Mouse (Mus musculus) kidney, embryonic 16.5 days (tissue): Measurements from ENCODE around the gene Mapk8. TPM values are rescaled to one million over a fixed set of nuclear protein-coding genes. Genes with fewer than 3 reads are reported as not detected.

Source experiments
- ATAC-seq: fragments of 200-750 bp; cut with Nextera tagmentation; 2 replicates; pipeline ENCODE4 v1.8.0; 2017; ENCODE audit warnings: moderate TSS enrichment; ENCODE audit not compliant: low FRiP score, low TSS enrichment
- H3K27ac ChIP-seq: fragments of 300-500 bp; sonication (generic); 2 replicates; pipeline ENCODE4 v1.5.1; 2014; ENCODE audit warnings: low read length
- H3K27me3 ChIP-seq: fragments of 300-500 bp; sonication (generic); 2 replicates; pipeline ENCODE4 v1.6.1; 2014; ENCODE audit warnings: low read length, control low read depth, mixed read lengths; ENCODE audit not compliant: insufficient read depth
- H3K36me3 ChIP-seq: fragments of 300-500 bp; sonication (generic); 2 replicates; pipeline ENCODE4 v1.6.1; 2014; ENCODE audit warnings: low read length, control low read depth, mixed read lengths; ENCODE audit not compliant: insufficient read depth
- H3K4me1 ChIP-seq: fragments of 300-500 bp; sonication (generic); 2 replicates; pipeline ENCODE4 v1.6.1; 2014; ENCODE audit warnings: low read length, control low read depth, mixed read lengths; ENCODE audit not compliant: insufficient read depth
- H3K4me2 ChIP-seq: fragments of 300-500 bp; sonication (generic); replicated peaks from 2 replicates; pipeline ENCODE4 v1.6.1; 2014; ENCODE audit warnings: low read depth, low read length
- H3K4me3 ChIP-seq: fragments of 300-500 bp; sonication (generic); 2 replicates; pipeline ENCODE4 v1.5.1; 2014; ENCODE audit warnings: mild to moderate bottlenecking, low read length
- H3K9ac ChIP-seq: fragments of 300-500 bp; sonication (generic); replicated peaks from 2 replicates; pipeline ENCODE4 v1.6.1; 2014; ENCODE audit warnings: low read length
- H3K9me3 ChIP-seq: fragments of 300-500 bp; sonication (generic); 2 replicates; pipeline ENCODE4 v1.6.1; 2016; ENCODE audit warnings: low read length, control low read depth
- WGBS: fragments of 180-500 bp; shearing (Covaris S2); extraction: QIAGEN DNeasy Blood & Tissue Kit; methylation state at CpG from one replicate; pipeline ENCODE4 v1.1.7; 2014; 5-methylcytosine and 5-hydroxymethylcytosine counted together
- polyA plus RNA-seq: library from polyadenylated mRNA; unstranded; fragments of >200 nt; fragmentation: Nextera tagmentation; extraction: Ambion mirVana; gene quantifications from 2 replicates; pipeline ENCODE4 v1.2.1, GENCODE M21; 2015

The Mapk8 gene
- polyA plus RNA-seq, 1 experiment from 2014 or later: 15.2 TPM

GRCm38 (mm10) chr14:33370056-33370455 lies 76.9 kb downstream of the Mapk8 start:
- no peak overlapping the region for H3K27ac ChIP-seq
- H3K4me2 ChIP-seq: peak overlapping the region; percentile 42
- H3K4me3 ChIP-seq: peak overlapping the region; percentile 15
- peaks cover 5% of the 10 kb centered on the region; the same call in 1 of the 2 replicates for H3K4me1 ChIP-seq
- H3K36me3 ChIP-seq: no peaks in the 10 kb centered on the region
- no peaks in the 10 kb centered on the region for H3K27me3 ChIP-seq
- H3K9ac ChIP-seq: 0 out of 2 replicates have a peak overlapping the region, but pooled peaks have one; percentile 36
- no peaks in the 10 kb centered on the region for H3K9me3 ChIP-seq
- ATAC-seq: peak; percentile 74
- WGBS: 8% methylated on average over 7 of the region's 7 CpGs

- 79% methylated on average over 12 of the region's 12 CpGs for WGBS
- Histone ChIP-seq H3K9ac (no peak overlapping the region), H3K9me3 (no peaks in the 10 kb centered on the region), H3K27ac (no peak overlapping the region), H3K4me1 (peaks cover 5% of the 10 kb centered on the region; the same call in 1 of the 2 replicates), H3K36me3 (no peaks in the 10 kb centered on the region), H3K4me2 (no peak overlapping the region), H3K4me3 (no peak overlapping the region), H3K27me3 (no peaks in the 10 kb centered on the region)
- no peak for ATAC-seq
Measured at GRCm38 (mm10) chr14:33369375-33369774, 77.6 kb downstream of the Mapk8 start.

- Histone ChIP-seq H3K27me3 (no peaks in the 10 kb centered on the region), H3K36me3 (no peaks in the 10 kb centered on the region), H3K9ac (no peak overlapping the region), H3K27ac (no peak overlapping the region), H3K4me1 (peaks cover 11% of the 10 kb centered on the region), H3K4me2 (no peak overlapping the region), H3K9me3 (no peaks in the 10 kb centered on the region), H3K4me3 (no peak overlapping the region)
- 57% methylated on average over 30 of the region's 30 CpGs for WGBS
- ATAC-seq: 0 out of 2 replicates have a peak, but pooled peaks have one; percentile 13
Measured at GRCm38 (mm10) chr14:33366891-33367777, 79.8 kb downstream of the Mapk8 start.

- ATAC-seq: no peak
- H3K9me3 ChIP-seq: no peaks in the 10 kb centered on the region
- no peak overlapping the region for H3K9ac ChIP-seq
- H3K4me3 ChIP-seq: no peak overlapping the region
- no peaks in the 10 kb centered on the region for H3K27me3 ChIP-seq
- H3K27ac ChIP-seq: no peak overlapping the region
- no peak overlapping the region for H3K4me2 ChIP-seq
- 93% methylated on average over 2 of the region's 2 CpGs for WGBS
- peaks cover 9% of the 10 kb centered on the region for H3K4me1 ChIP-seq
- no peaks in the 10 kb centered on the region for H3K36me3 ChIP-seq
Measured at GRCm38 (mm10) chr14:33364061-33364460, 82.9 kb downstream of the Mapk8 start.

- Histone ChIP-seq H3K4me2 (no peak overlapping the region), H3K9ac (no peak overlapping the region), H3K27me3 (no peaks in the 10 kb centered on the region), H3K36me3 (no peaks in the 10 kb centered on the region), H3K4me3 (no peak overlapping the region), H3K9me3 (no peaks in the 10 kb centered on the region), H3K4me1 (peaks cover 9% of the 10 kb centered on the region), H3K27ac (no peak overlapping the region)
- 79% methylated on average over 5 of the region's 5 CpGs for WGBS
- no peak for ATAC-seq
Measured at GRCm38 (mm10) chr14:33363611-33364010, 83.3 kb downstream of the Mapk8 start.

GRCm38 (mm10) chr14:33362807-33363206 lies 84.2 kb downstream of the Mapk8 start:
- ATAC-seq: no peak
- H3K9me3 ChIP-seq: no peaks in the 10 kb centered on the region
- 9% methylated on average over 10 of the region's 10 CpGs for WGBS
- H3K36me3 ChIP-seq: no peaks in the 10 kb centered on the region
- no peak overlapping the region for H3K27ac ChIP-seq
- no peak overlapping the region for H3K4me3 ChIP-seq
- peaks cover 9% of the 10 kb centered on the region for H3K4me1 ChIP-seq
- H3K4me2 ChIP-seq: no peak overlapping the region
- H3K27me3 ChIP-seq: no peaks in the 10 kb centered on the region
- no peak overlapping the region for H3K9ac ChIP-seq

GRCm38 (mm10) chr14:33362122-33362521 lies 84.8 kb downstream of the Mapk8 start:
- H3K36me3 ChIP-seq: no peaks in the 10 kb centered on the region
- WGBS: 60% methylated on average over 14 of the region's 14 CpGs
- ATAC-seq: peak; percentile 8; the same call in 1 of the 2 replicates
- H3K4me1 ChIP-seq: peaks cover 14% of the 10 kb centered on the region
- H3K9me3 ChIP-seq: no peaks in the 10 kb centered on the region
- no peak overlapping the region for H3K4me2 ChIP-seq
- no peak overlapping the region for H3K9ac ChIP-seq
- no peak overlapping the region for H3K4me3 ChIP-seq
- H3K27ac ChIP-seq: no peak overlapping the region
- H3K27me3 ChIP-seq: no peaks in the 10 kb centered on the region

GRCm38 (mm10) chr14:33361546-33361945 lies 85.4 kb downstream of the Mapk8 start:
- H3K27me3 ChIP-seq: no peaks in the 10 kb centered on the region
- H3K36me3 ChIP-seq: no peaks in the 10 kb centered on the region
- peaks cover 14% of the 10 kb centered on the region for H3K4me1 ChIP-seq
- H3K9me3 ChIP-seq: no peaks in the 10 kb centered on the region
- no peak overlapping the region for H3K4me2 ChIP-seq
- no peak overlapping the region for H3K27ac ChIP-seq
- no peak for ATAC-seq
- no peak overlapping the region for H3K9ac ChIP-seq
- WGBS: 23% methylated on average over 4 of the region's 4 CpGs
- H3K4me3 ChIP-seq: no peak overlapping the region

- no peaks in the 10 kb centered on the region for H3K27me3 ChIP-seq
- H3K4me1 ChIP-seq: peaks cover 14% of the 10 kb centered on the region
- H3K4me3 ChIP-seq: no peak overlapping the region
- no peaks in the 10 kb centered on the region for H3K36me3 ChIP-seq
- H3K9ac ChIP-seq: no peak overlapping the region
- H3K9me3 ChIP-seq: no peaks in the 10 kb centered on the region
- 82% methylated on average over 8 of the region's 8 CpGs for WGBS
- ATAC-seq: no peak
- no peak overlapping the region for H3K27ac ChIP-seq
- H3K4me2 ChIP-seq: no peak overlapping the region
Measured at GRCm38 (mm10) chr14:33358891-33359290, 88.1 kb downstream of the Mapk8 start.
